Mouse (Mus musculus) 3134 (cell line): ENCODE measurements around the gene Mtfp1.
"Not testable (repeated sequence)": the region's sequence is repeated elsewhere in the genome, so short reads cannot be mapped to it uniquely, and the experiment has no call there.

Experiments
- DNase-seq: peaks from one replicate; pipeline ENCODE4 v3.0.0-alpha.2; 2011; ENCODE audit warnings: low spot score; ENCODE audit not compliant: insufficient read length; ENCODE audit errors: extremely low read depth

The Mtfp1 gene

DNA sequence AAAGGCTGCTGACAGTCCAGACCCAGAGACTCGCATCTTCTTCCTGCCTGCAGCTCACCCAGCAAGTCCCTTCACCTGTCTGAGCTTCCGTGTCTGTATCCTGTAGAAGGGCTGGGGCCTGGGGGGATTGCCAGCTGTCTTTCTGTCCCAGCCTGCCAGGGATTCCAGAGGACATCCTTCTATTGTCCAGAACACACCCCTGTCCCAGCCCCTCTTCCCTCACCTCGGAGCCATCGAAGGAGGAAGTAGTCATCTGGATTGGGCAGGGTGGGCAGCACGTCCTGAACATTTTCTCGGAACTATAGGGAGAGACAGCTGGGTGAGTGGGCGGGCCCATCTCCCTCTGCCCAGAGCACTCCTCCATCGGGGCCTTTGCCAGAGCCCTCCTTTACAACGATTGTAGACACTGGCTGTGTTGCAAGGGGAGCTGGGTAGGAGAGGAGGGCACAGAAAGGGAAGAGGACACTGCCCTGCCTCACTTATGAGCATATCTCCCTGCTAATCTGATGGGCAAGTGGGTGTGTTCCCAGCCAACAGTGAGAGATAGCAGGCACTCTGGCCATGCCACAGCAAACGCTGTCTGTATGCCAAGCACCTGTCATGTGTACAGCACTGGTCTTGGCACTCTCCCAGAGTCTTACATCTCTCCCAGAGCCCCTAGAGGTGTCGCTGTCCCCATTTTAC lies 21.4 kb upstream of the Mtfp1 start:
- DNase-seq, result no peak

- no peak for DNase-seq
These were observed 20.2 kb upstream of the Mtfp1 start for GRCm38 (mm10) chr11:4115407-4115806.

DNA sequence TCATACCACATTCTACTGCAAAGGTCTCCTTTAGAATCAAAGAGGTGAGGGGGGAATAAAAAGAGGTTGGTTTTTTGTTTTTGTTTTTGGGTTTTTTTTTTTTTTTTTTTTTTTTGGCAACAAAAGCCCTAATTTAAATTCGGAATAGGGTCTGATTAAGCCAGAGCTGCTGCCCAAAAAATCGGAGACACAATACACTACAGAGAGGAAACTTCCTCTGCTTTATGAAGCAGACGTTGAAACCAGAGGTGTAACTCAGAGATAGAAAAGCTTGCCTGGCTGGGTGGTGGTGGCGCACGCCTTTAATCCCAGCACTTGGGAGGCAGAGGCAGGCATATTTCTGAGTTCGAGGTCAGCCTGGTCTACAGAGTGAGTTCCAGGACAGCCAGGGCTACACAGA lies 19.3 kb upstream of the Mtfp1 start:
- not testable (repeated sequence) for DNase-seq

DNA sequence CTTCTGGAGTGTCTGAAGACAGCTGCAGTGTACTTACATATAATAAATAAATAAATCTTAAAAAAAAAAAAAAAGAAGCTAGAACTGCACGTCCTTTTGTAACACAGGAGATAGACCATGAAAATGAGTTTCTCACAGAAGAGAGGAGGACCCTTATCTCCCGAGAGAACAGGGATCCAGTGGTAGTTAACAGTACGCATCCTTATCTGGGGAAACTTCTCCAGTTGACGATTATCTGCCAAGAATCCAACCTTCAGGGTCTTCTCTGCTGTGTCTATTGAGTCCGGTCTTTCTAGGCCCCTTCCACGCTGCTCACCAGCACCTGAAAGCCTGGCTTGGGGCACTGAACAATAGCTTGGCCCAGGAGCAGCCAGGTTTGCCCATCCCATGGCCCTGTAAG lies 18.7 kb upstream of the Mtfp1 start:
- no peak for DNase-seq

DNA sequence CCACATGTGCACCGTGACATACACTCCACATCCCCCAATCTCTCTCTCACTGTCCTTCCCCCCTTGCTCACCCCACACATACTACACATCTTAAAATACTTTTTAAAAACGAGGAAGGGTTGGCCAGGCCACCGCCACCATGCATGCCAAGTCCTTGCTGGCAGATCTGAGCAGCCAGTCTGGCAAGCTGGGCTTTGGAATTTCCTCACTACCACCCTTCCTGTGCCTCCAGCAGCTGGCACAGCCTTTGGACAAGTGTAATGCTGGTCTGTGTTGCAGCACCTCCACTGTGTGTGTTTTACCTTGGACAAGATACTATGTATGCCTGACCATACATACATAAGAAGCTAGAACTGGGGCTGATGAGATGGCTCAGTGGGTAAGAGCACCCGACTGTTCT lies 18.3 kb upstream of the Mtfp1 start:
- no peak for DNase-seq

- no peak for DNase-seq
These were observed 17.6 kb upstream of the Mtfp1 start for GRCm38 (mm10) chr11:4112861-4113260.

GRCm38 (mm10) chr11:4112033-4112432 lies 16.8 kb upstream of the Mtfp1 start:
- no peak for DNase-seq

- DNase-seq, result no peak
These were observed 13.4 kb upstream of the Mtfp1 start for GRCm38 (mm10) chr11:4108691-4109090.

DNA sequence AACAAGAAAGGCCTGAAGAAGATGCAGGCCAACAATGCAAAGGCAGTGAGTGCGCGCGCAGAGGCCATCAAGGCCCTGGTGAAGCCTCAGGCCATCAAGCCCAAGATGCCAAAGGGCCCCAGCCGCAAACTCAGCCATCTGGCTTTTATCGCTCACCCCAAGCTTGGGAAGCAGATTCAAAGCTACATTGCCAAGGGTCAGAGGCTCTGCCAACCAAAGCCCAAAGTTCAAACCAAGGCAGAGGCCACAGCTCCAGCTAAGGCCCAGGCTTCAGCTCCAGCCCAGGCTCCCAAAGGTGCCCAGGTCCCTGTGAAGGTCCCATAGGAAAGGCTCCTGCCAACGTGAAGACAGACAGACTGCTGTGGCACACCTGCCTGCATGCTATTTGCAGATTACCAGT lies 12.7 kb upstream of the Mtfp1 start:
- DNase-seq, result not testable (repeated sequence)

DNA sequence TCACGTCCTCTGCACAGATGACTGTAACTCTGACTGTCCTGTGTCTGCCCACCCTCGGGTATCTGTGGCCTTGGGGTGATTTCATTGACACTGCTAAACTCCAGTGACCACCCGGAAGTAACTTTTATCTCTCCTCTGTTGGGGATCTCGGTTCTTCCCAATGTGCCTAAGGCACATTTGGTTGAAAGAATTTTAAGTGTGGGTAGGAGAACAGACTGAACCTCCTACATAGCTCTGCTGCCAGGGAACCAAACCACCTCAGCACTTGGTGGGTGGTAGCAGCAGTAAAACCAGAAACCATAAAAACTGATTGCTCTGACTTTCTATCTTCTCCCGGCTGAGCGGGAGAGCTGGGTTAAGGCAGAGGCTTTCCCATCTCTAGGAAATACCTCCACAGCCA lies 10.2 kb upstream of the Mtfp1 start:
- no peak for DNase-seq

- no peak for DNase-seq
These were observed 9.7 kb upstream of the Mtfp1 start for GRCm38 (mm10) chr11:4104989-4105388.

DNA sequence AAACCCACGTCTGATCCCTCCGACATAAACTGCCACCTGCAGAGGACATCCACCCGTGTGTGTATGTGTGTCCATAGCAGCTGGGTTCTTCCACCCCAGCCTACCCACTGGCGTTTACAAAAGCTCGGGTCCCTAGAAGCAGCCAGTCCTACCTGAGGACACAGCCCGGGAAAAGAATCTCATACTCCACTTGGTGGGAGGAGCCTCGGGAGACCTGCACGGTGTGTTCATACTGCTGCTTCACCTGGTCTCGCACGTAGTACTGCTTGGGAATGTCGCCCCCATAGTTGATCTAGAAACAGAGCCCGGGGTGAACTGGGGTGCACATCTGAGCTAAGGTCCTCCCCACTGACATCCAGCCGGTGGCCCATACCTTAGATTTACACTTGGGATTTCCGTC lies 8.3 kb upstream of the Mtfp1 start:
- no peak for DNase-seq

GRCm38 (mm10) chr11:4101851-4102250 lies 6.6 kb upstream of the Mtfp1 start:
- DNase-seq, result no peak

DNA sequence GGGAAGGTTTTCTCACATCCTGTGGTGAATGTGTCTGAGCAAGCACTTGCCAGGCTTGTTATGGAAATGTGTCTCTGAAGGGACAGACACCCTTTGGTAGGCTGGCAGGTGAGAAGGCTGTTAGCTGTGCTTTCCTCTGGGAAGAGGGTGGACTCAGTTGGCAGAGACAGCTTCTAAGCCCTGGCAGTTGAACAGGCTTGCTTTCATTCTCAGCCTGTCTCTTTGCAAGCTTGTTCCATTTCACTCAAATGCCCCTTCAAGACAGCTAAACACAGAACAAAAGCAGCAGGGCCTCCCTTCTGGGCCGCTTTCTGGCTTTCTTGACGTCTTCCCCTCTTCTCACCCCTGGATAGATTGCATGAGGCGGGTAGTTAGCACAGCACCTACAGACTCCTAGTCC lies 4.2 kb upstream of the Mtfp1 start:
- DNase-seq, result no peak

GRCm38 (mm10) chr11:4098816-4099215 lies 3.6 kb upstream of the Mtfp1 start:
- no peak for DNase-seq

DNA sequence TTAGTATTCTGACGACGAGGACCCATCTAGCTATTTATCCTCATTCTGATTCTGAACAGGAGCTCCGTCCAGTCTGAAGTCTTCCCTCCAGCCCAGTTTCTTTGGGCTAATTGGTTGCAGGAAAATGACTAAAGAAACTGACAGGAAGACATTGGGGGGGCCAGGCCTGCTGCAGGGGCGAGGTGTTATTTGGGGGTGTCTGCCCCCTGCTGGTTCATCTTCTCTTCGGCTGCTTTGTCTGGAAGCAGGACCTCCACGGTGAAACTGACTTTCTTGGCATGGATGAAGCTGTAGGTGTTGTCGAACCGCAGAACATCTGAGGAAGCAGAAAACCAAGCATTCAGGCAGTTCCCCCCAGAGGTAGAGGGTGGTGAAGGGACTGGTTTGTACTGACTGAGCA lies 2.9 kb upstream of the Mtfp1 start:
- no peak for DNase-seq

GRCm38 (mm10) chr11:4097091-4097621 lies 1.9 kb upstream of the Mtfp1 start:
- DNase-seq, result no peak

GRCm38 (mm10) chr11:4096054-4096984 lies 1.1 kb upstream of the Mtfp1 start:
- peak; percentile 99 for DNase-seq

DNA sequence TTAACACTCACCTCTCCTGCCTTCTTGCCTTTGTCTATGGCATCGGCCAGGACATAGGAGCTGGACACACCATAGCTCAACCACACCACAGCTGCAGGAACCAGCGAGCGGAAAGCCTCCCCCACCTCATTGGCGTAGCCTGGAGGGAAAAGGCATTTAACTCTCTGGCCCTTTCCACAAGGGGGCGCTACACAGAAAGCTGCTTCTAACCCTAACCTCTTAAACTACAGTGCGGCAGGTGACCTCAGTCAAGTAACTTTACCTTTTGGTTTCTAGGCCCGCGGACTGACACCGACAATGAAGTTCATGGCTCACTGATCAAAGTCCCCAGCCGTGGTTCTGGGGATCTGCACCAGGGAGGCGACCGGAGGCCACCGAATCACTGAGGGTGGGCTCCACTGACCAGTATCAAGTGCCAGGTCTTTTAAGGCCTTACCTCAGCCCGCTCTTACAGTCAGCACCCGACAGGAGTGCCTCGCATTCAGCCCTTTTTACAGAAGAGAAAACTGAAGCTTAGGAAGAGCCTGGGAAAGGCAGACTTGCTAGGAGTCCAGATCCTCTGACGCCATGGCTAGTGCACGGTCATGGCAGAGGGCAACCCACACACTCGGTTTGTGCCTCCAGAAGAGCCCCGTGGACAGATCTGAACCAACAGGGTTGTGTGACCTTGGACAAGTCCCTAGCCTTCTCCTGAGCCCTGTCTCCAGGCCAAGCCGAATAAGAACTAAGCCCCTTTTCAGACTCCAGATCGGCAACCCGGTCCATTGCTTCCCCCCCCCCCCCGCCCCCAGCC lies 671 bp downstream of the Mtfp1 start:
- DNase-seq, result peak; percentile 62

GRCm38 (mm10) chr11:4093459-4094377 lies 1.5 kb downstream of the Mtfp1 start:
- DNase-seq, result no peak
